Mouse (Mus musculus) kidney, adult 18-20 months (tissue): ENCODE results near the gene Adcy1.

Experiments
- DNase-seq: peaks from one replicate; pipeline ENCODE4 v3.0.0; 2021

The Adcy1 gene

GRCm38 (mm10) chr11:7226810-7227550, 163.7 kb downstream of the Adcy1 start:
- no peak for DNase-seq

- no peak for DNase-seq
Observed at GRCm38 (mm10) chr11:7228107-7228506, 164.8 kb downstream of the Adcy1 start.
